Mouse (Mus musculus): ENCODE results near the gene Slc25a36. TPM values are rescaled to one million over a fixed set of nuclear protein-coding genes. Genes with fewer than 3 reads are reported as not detected.

Slc25a36 gene
- polyA plus RNA-seq, 1 experiment from 2014 or later: 45.1 TPM

DNA sequence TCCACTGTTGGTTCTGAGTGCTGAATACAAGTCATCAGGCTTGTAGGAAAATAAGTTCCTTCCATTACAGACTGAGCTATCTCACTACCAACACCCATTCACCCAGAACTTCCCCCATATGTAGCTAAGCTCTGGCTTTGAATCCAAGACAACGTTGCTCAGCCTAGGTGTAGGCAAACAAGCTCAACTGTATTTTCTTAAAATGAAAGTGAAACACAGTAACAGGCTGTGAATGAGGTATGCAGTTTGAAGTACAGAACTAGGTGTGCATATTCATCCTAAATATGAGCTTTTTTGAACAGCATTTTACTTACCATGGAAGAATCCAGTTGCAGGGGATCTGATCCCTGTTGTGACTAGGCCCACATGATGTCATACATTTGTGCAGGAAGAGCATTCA lies 14.8 kb downstream of the Slc25a36 start:
- H3K4me1 ChIP-seq (ENCODE audit: control insufficient read depth, insufficient read depth, low read length): peaks cover 3% of the 10 kb centered on the region; the same call in 1 of the 2 replicates
- no peaks in the 10 kb centered on the region for H3K27me3 ChIP-seq (replicated peaks; ENCODE audit: control insufficient read depth, insufficient read depth, low read length)
- no peak overlapping the region for H3K9ac ChIP-seq (ENCODE audit: low read depth, low read length)
- H3K27ac ChIP-seq (ENCODE audit: low read length): no peak overlapping the region
- ATAC-seq: no peak
- no peak overlapping the region for H3K4me3 ChIP-seq (ENCODE audit: low read length)
- peaks cover 6% of the 10 kb centered on the region; the same call in 1 of the 2 replicates for H3K36me3 ChIP-seq (ENCODE audit: control insufficient read depth, insufficient read depth, low read length)
- H3K4me2 ChIP-seq (ENCODE audit: low read depth, low read length): no peak overlapping the region
- 81% methylated on average over 1 of the region's 1 CpGs for WGBS
- H3K9me3 ChIP-seq (ENCODE audit: control insufficient read depth, low read length): no peaks in the 10 kb centered on the region

DNA sequence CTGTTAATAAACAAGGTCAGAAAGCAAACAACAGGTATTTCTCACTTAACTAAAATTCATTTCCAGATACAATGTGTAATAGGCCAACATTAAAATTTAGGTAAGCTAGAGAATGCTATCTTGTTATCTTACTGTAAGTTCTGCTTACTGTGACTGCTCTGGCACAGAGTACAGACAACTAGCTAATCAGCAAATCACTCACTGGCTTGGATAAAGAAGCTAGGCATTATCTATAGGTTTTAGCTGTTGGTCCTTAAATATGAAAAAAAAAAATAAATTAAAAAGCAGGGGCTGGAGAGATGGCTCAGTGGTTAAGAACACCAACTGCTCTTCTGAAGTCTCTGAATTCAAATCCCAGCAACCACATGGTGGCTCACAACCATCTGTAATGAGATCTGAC lies 23.1 kb downstream of the Slc25a36 start:
- H3K4me1 ChIP-seq (ENCODE audit: control insufficient read depth, insufficient read depth, low read length): peaks cover 3% of the 10 kb centered on the region; the same call in 1 of the 2 replicates
- no peaks in the 10 kb centered on the region for H3K9me3 ChIP-seq (ENCODE audit: control insufficient read depth, low read length)
- no peak overlapping the region for H3K9ac ChIP-seq (ENCODE audit: low read depth, low read length)
- no peak for ATAC-seq
- no peak overlapping the region for H3K27ac ChIP-seq (ENCODE audit: low read length)
- H3K4me2 ChIP-seq (ENCODE audit: low read depth, low read length): no peak overlapping the region
- peaks cover 5% of the 10 kb centered on the region for H3K36me3 ChIP-seq (ENCODE audit: control insufficient read depth, insufficient read depth, low read length)
- H3K4me3 ChIP-seq (ENCODE audit: low read length): no peak overlapping the region
- no peaks in the 10 kb centered on the region for H3K27me3 ChIP-seq (replicated peaks; ENCODE audit: control insufficient read depth, insufficient read depth, low read length)

DNA sequence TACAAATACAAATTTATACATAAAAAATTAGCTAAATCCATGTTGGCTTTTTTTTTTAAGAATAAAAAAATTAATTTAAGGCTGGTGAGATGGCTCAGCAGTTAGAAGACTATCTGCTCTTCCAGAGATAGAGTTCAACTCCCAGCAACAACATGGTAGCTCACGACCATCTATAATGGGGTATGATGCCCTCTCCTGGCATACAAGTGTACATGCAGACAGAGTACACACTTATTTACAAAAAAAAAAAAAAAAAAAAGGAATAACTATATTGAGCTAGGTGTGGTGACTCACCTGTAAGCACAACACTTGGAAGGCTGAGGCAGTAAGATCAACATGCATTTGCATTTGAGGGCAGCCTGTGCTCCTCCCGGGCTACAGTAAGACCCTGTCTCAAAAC lies 26.3 kb downstream of the Slc25a36 start:
- WGBS: 86% methylated on average over 2 of the region's 2 CpGs
- Histone ChIP-seq H3K27ac (ENCODE audit: low read length) (no peak overlapping the region), H3K9me3 (ENCODE audit: control insufficient read depth, low read length) (no peaks in the 10 kb centered on the region)

DNA sequence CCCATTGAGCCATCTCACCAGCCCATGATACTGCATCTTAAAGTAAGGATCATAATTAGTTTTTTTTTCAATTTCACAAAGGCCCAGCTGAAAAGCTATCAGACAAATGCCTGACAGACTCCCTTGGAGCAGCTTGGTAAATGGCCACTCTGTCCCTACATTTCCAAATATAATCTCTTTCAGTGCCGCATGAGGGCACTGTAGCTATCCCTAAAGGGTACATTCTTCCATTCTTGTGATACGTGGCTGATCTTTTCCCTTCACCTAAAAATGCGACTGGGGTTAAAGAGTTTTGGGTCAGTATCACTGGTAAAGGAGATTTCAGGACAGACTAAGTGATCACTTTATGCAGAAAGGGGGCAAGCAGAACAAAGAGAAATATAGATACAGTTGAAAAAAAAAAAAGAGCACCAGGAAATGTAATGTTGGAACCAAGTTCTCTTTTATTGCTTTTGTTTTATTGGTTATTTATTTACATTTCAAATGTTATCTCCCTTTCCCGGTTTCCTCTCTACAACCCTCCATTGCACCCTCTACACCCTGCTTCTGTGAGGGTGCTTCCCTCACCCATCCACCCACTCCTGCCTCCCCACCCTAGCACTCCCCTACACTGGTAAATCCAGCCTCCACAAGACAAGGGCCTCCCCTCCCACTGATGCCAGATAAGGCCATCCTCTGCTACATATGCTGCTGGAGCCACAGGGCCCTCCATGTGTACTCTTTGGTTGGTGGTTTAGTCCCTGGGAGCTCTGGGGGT lies 29.7 kb downstream of the Slc25a36 start:
- 66% methylated on average over 4 of the region's 4 CpGs for WGBS
- H3K36me3 ChIP-seq (ENCODE audit: control insufficient read depth, insufficient read depth, low read length): peaks cover 7% of the 10 kb centered on the region; the same call in 1 of the 2 replicates
- ATAC-seq: peak; percentile 92
- H3K4me2 ChIP-seq (ENCODE audit: low read depth, low read length): no peak overlapping the region
- H3K9ac ChIP-seq (ENCODE audit: low read depth, low read length): no peak overlapping the region
- H3K27me3 ChIP-seq (replicated peaks; ENCODE audit: control insufficient read depth, insufficient read depth, low read length): no peaks in the 10 kb centered on the region
- H3K27ac ChIP-seq (ENCODE audit: low read length): no peak overlapping the region
- no peaks in the 10 kb centered on the region for H3K9me3 ChIP-seq (ENCODE audit: control insufficient read depth, low read length)
- H3K4me1 ChIP-seq (ENCODE audit: control insufficient read depth, insufficient read depth, low read length): no peaks in the 10 kb centered on the region
- no peak overlapping the region for H3K4me3 ChIP-seq (ENCODE audit: low read length)

More for the DNA sequence above, 26.3 kb downstream of the Slc25a36 start:
- Histone ChIP-seq H3K4me3 (ENCODE audit: low read length) (no peak overlapping the region), H3K36me3 (ENCODE audit: control insufficient read depth, insufficient read depth, low read length) (peaks cover 7% of the 10 kb centered on the region; the same call in 1 of the 2 replicates), H3K4me1 (ENCODE audit: control insufficient read depth, insufficient read depth, low read length) (no peaks in the 10 kb centered on the region), H3K9ac (ENCODE audit: low read depth, low read length) (no peak overlapping the region), H3K27me3 (replicated peaks; ENCODE audit: control insufficient read depth, insufficient read depth, low read length) (no peaks in the 10 kb centered on the region), H3K4me2 (ENCODE audit: low read depth, low read length) (no peak overlapping the region)
- no peak for ATAC-seq

DNA sequence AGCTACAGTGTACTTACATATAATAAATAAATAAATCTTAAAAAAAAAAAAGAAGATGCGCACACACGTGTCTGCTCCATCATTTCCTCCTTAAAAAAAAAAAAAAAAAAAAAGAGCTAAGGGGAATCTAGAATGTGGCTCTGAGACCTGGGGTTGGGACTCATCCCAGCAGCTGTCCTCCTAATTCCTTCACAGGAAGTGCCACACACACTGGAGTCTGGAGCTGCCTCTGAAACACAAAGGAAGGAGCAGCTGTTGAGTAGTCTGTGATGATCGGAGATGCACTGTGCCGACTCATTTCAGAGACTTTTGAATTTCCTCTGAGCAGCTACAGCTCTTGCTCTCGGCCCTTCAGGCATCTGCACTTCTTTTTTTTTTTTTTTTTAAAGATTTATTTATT lies 41.0 kb downstream of the Slc25a36 start:
- H3K27me3 ChIP-seq (replicated peaks; ENCODE audit: control insufficient read depth, insufficient read depth, low read length): no peaks in the 10 kb centered on the region
- no peak overlapping the region for H3K9ac ChIP-seq (ENCODE audit: low read depth, low read length)
- H3K9me3 ChIP-seq (ENCODE audit: control insufficient read depth, low read length): no peaks in the 10 kb centered on the region
- no peak overlapping the region for H3K4me3 ChIP-seq (ENCODE audit: low read length)
- 68% methylated on average over 5 of the region's 5 CpGs for WGBS
- no peaks in the 10 kb centered on the region for H3K4me1 ChIP-seq (ENCODE audit: control insufficient read depth, insufficient read depth, low read length)
- no peak overlapping the region for H3K4me2 ChIP-seq (ENCODE audit: low read depth, low read length)
- H3K27ac ChIP-seq (ENCODE audit: low read length): no peak overlapping the region
- no peaks in the 10 kb centered on the region for H3K36me3 ChIP-seq (ENCODE audit: control insufficient read depth, insufficient read depth, low read length)
- 0 out of 2 replicates have a peak, but pooled peaks have one; percentile 34 for ATAC-seq

DNA sequence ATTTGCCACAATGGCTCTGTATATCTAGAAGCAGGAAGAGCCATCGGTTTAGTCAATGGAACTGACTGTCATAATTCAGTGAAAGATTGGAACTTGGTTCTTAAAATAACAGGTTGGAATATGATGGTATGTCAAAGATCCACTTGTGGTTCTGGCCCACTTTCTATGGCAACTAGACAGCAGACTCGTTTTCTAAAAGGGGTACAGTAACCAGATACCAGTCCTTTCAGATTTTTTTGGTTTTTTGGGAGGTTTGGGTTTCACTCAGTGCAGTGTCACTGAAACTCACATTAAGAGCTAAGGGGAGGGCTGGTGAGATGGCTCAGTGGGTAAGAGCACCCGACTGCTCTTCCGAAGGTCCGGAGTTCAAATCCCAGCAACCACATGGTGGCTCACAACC lies 41.5 kb downstream of the Slc25a36 start:
- no peak overlapping the region for H3K4me2 ChIP-seq (ENCODE audit: low read depth, low read length)
- H3K4me1 ChIP-seq (ENCODE audit: control insufficient read depth, insufficient read depth, low read length): no peaks in the 10 kb centered on the region
- 96% methylated on average over 5 of the region's 5 CpGs for WGBS
- H3K4me3 ChIP-seq (ENCODE audit: low read length): no peak overlapping the region
- H3K27me3 ChIP-seq (replicated peaks; ENCODE audit: control insufficient read depth, insufficient read depth, low read length): no peaks in the 10 kb centered on the region
- no peak overlapping the region for H3K9ac ChIP-seq (ENCODE audit: low read depth, low read length)
- no peak overlapping the region for H3K27ac ChIP-seq (ENCODE audit: low read length)
- no peaks in the 10 kb centered on the region for H3K9me3 ChIP-seq (ENCODE audit: control insufficient read depth, low read length)
- H3K36me3 ChIP-seq (ENCODE audit: control insufficient read depth, insufficient read depth, low read length): no peaks in the 10 kb centered on the region
- ATAC-seq: no peak

DNA sequence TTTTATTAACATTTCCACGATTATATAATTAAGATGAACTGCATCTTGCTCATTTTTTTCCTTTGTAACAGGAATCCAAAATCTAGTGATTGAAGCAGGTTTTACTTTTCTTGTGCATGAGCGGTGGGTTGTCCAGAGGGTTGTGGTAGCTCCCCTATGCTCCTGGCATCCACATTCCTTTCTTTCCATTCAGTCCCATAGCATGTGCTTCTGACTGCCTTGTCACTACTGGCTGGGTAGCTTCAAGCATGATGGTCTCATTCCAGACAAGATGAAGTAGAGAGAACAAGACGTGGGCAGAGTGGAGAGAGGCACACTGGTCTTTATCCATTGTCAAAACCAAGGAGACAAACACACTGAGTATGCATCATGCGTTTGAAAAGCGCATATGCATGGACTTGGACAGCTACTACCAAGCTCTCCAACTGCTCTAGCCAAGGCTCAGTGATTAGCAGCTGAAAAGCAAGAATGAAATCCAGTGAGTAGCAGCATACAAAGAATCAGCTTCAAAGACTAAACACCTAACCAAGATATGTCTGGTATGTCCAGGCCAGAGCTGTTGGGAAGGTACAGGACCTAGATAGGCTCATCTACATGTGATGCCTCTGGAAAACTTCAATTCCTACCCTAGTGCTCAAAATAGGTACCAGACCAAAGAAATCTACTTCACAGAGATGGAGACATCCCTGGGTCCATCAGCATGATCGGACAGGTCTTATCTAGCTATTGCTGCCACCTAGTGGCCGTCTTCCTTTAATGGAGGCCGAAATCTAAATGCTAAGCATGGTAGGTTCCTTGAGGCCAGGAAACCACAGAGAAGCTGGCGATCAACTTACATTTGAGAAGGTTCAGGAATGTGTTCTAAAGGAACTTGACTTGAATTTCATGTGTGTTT lies 42.5 kb downstream of the Slc25a36 start:
- Histone ChIP-seq H3K36me3 (ENCODE audit: control insufficient read depth, insufficient read depth, low read length) (no peaks in the 10 kb centered on the region), H3K9me3 (ENCODE audit: control insufficient read depth, low read length) (no peaks in the 10 kb centered on the region), H3K4me1 (ENCODE audit: control insufficient read depth, insufficient read depth, low read length) (no peaks in the 10 kb centered on the region), H3K4me2 (ENCODE audit: low read depth, low read length) (no peak overlapping the region), H3K4me3 (ENCODE audit: low read length) (no peak overlapping the region), H3K9ac (ENCODE audit: low read depth, low read length) (no peak overlapping the region), H3K27me3 (replicated peaks; ENCODE audit: control insufficient read depth, insufficient read depth, low read length) (no peaks in the 10 kb centered on the region), H3K27ac (ENCODE audit: low read length) (no peak overlapping the region)
- ATAC-seq: peak; percentile 74
- 54% methylated on average over 9 of the region's 9 CpGs for WGBS

DNA sequence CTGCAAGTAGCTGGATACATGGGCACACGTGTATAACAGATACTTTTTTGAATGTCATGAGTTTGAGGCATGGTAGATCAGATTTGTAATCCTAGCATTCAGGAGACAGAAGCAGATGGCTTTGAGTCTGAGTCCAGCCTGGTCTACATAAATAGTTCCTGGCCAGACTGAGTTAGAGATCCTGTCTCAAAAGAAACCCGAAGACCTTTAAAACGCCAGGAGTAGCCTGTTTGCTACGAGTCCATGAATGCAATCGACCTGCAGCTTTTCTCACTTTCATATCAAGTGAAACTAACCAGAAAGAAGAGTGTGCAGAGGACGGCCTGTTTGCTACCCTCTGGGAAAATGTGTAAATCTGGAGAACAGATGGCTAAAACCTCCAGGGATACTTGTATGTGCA lies 43.2 kb downstream of the Slc25a36 start:
- Histone ChIP-seq H3K9ac (ENCODE audit: low read depth, low read length) (no peak overlapping the region), H3K4me2 (ENCODE audit: low read depth, low read length) (no peak overlapping the region), H3K36me3 (ENCODE audit: control insufficient read depth, insufficient read depth, low read length) (no peaks in the 10 kb centered on the region), H3K4me1 (ENCODE audit: control insufficient read depth, insufficient read depth, low read length) (no peaks in the 10 kb centered on the region), H3K27ac (ENCODE audit: low read length) (no peak overlapping the region), H3K4me3 (ENCODE audit: low read length) (no peak overlapping the region), H3K27me3 (replicated peaks; ENCODE audit: control insufficient read depth, insufficient read depth, low read length) (no peaks in the 10 kb centered on the region), H3K9me3 (ENCODE audit: control insufficient read depth, low read length) (no peaks in the 10 kb centered on the region)
- ATAC-seq: no peak
- 89% methylated on average over 6 of the region's 6 CpGs for WGBS

DNA sequence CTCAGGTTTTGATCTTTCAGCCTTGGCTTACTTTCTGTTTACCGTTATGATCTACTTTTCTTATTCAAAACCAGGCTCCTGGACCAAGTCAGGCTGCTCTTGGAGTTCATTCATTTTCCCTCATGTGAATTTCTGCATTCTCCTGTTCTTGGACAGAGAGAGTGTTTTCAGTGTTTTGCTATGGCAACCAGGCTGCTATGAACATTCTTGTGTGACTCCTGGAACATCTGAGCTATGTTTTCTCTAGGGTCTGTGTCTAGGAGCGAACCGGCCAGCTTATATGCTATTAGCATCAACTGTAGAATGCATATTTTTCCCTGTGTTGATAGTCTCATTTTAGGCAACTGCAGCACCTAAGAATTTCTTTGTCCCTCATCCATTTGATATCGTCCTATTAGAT lies 45.1 kb downstream of the Slc25a36 start:
- Histone ChIP-seq H3K36me3 (ENCODE audit: control insufficient read depth, insufficient read depth, low read length) (no peaks in the 10 kb centered on the region), H3K27me3 (replicated peaks; ENCODE audit: control insufficient read depth, insufficient read depth, low read length) (no peaks in the 10 kb centered on the region), H3K4me2 (ENCODE audit: low read depth, low read length) (no peak overlapping the region), H3K4me1 (ENCODE audit: control insufficient read depth, insufficient read depth, low read length) (no peaks in the 10 kb centered on the region), H3K27ac (ENCODE audit: low read length) (no peak overlapping the region), H3K9me3 (ENCODE audit: control insufficient read depth, low read length) (no peaks in the 10 kb centered on the region), H3K4me3 (ENCODE audit: low read length) (no peak overlapping the region), H3K9ac (ENCODE audit: low read depth, low read length) (no peak overlapping the region)
- no peak for ATAC-seq
- WGBS: 63% methylated on average over 4 of the region's 4 CpGs
